Mouse (Mus musculus) liver, adult 2 months (tissue): ENCODE results near the gene Mtx2. TPM values are rescaled to one million over a fixed set of nuclear protein-coding genes. Genes with fewer than 3 reads are reported as not detected.
A peak's percentile ranks its signal among the peaks of the same experiment; 100 is the strongest.

ENCODE experiments used
- DNase-seq: peaks from one replicate; pipeline ENCODE4 v3.0.0-alpha.2; 2011; ENCODE audit warnings: low read depth, low spot score; ENCODE audit errors: extremely low read depth
- H3K27ac ChIP-seq: fragments of 200-500 bp; replicated peaks from 2 replicates; pipeline ENCODE4 v1.5.1; 2012; ENCODE audit warnings: low read depth, mild to moderate bottlenecking, control low read depth, inconsistent platforms, low read length; ENCODE audit not compliant: insufficient read depth
- H3K27me3 ChIP-seq: fragments of 200-500 bp; 2 replicates; pipeline ENCODE4 v1.6.1; 2012; ENCODE audit warnings: mild to moderate bottlenecking, moderate library complexity, low read length, inconsistent platforms; ENCODE audit not compliant: control insufficient read depth, insufficient read depth
- H3K36me3 ChIP-seq: fragments of 200-500 bp; 2 replicates; pipeline ENCODE4 v1.6.1; 2012; ENCODE audit warnings: low read length, inconsistent platforms; ENCODE audit not compliant: control insufficient read depth, insufficient read depth
- H3K4me1 ChIP-seq: fragments of 200-500 bp; 2 replicates; pipeline ENCODE4 v1.6.1; 2011; ENCODE audit warnings: low read length; ENCODE audit not compliant: control insufficient read depth, insufficient read depth
- H3K4me3 ChIP-seq: fragments of 200-500 bp; 2 replicates; pipeline ENCODE4 v1.5.1; 2011; ENCODE audit warnings: low read depth, mild to moderate bottlenecking, control low read depth, low read length, moderate library complexity; ENCODE audit not compliant: insufficient read depth
- H3K79me2 ChIP-seq: fragments of 200-500 bp; 2 replicates; pipeline ENCODE4 v1.6.1; 2012; ENCODE audit warnings: inconsistent platforms, mild to moderate bottlenecking, low read length, moderate library complexity; ENCODE audit not compliant: control insufficient read depth, insufficient read depth
- H3K9ac ChIP-seq: fragments of 200-500 bp; 2 replicates; pipeline ENCODE4 v1.6.1; 2012; ENCODE audit warnings: low read depth, mild to moderate bottlenecking, control low read depth, inconsistent platforms, low read length
- CTCF ChIP-seq: fragments of 200-500 bp; IDR thresholded peaks from 2 replicates; pipeline ENCODE4 v1.5.1; 2011; ENCODE audit warnings: low read depth, low read length, control low read depth
- POLR2A ChIP-seq: fragments of 200-500 bp; IDR thresholded peaks from 2 replicates; pipeline ENCODE4 v1.6.1; 2011; ENCODE audit warnings: low read length, control low read depth; ENCODE audit not compliant: insufficient read depth; ENCODE audit errors: extremely low read depth
- WGBS: fragments of 180-500 bp; shearing (Covaris S2); methylation state at CpG from one replicate; pipeline ENCODE4 v1.1.7; 2018; 5-methylcytosine and 5-hydroxymethylcytosine counted together
- polyA plus RNA-seq: library from polyadenylated mRNA; depleted of rRNA; stranded (reverse); fragments of >200 nt; gene quantifications from 2 replicates; pipeline ENCODE4 v1.2.3, GENCODE M21; 2012
- total RNA-seq: library from RNA; depleted of rRNA; stranded (reverse); fragments of >200 nt; gene quantifications from 2 replicates; pipeline ENCODE4 v1.2.3, GENCODE M21; 2014

Gene Mtx2
- total and polyA plus RNA-seq, 2 experiments, result 43.0 to 51.7 TPM

DNA sequence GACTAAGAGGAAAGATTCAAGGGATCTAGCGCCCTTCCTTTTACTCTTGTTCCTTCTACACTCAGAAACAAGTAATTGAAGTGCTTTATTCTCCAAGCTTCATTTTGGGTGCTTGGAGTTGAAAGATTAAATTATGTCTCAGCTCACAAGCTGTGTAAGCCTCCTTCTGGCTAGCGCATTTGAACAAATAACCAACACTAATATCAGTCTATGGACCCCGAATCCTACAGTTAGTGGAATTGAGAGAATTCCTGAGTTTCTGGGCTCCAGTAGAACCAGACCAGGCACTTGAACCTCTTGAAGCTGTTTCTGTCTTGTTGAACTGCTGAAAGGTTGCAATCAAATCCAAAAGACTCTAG, 253 bp upstream of the Mtx2 start:
- Histone ChIP-seq H3K27ac (peak overlapping the region; percentile 58), H3K79me2 (peaks cover 3% of the 10 kb centered on the region; the same call in 1 of the 2 replicates), H3K4me3 (peak overlapping the region; percentile 99), H3K27me3 (no peaks in the 10 kb centered on the region), H3K9ac (peak overlapping the region; percentile 59; the same call in 1 of the 2 replicates), H3K36me3 (no peaks in the 10 kb centered on the region), H3K4me1 (no peaks in the 10 kb centered on the region; the same call in 1 of the 2 replicates)
- WGBS, result 63% methylated on average over 3 of the region's 3 CpGs
- no peak for DNase-seq
- TF ChIP-seq CTCF (no peak), POLR2A (no peak)

DNA sequence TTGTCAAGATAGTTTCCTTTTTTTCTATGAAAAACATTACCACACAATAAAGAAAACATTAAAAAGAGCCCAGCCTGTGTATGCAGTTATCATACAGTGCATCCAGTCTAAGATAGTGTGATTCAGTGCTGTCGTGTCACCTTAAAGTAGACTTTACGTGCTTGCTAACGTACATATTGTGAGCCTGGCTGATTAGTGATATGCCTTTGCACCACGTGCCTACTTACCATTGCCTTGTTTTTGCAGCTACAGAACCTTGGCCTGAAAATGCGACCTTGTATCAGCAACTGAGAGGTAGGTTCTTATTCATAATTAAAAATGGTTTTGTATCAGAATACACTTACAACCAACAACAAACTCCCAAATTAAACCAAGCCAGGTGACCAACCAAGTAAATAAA, 21.4 kb downstream of the Mtx2 start:
- no peak overlapping the region for H3K4me3 ChIP-seq
- peaks cover 15% of the 10 kb centered on the region; the same call in 1 of the 2 replicates for H3K79me2 ChIP-seq
- H3K4me1 ChIP-seq, result no peaks in the 10 kb centered on the region; the same call in none of the 2 replicates
- no peak overlapping the region for H3K9ac ChIP-seq
- WGBS, result 89% methylated on average over 5 of the region's 5 CpGs
- peaks cover 4% of the 10 kb centered on the region; the same call in 1 of the 2 replicates for H3K36me3 ChIP-seq
- H3K27me3 ChIP-seq, result no peaks in the 10 kb centered on the region
- no peak for TF ChIP-seq CTCF
- no peak for DNase-seq
- H3K27ac ChIP-seq, result no peak overlapping the region

DNA sequence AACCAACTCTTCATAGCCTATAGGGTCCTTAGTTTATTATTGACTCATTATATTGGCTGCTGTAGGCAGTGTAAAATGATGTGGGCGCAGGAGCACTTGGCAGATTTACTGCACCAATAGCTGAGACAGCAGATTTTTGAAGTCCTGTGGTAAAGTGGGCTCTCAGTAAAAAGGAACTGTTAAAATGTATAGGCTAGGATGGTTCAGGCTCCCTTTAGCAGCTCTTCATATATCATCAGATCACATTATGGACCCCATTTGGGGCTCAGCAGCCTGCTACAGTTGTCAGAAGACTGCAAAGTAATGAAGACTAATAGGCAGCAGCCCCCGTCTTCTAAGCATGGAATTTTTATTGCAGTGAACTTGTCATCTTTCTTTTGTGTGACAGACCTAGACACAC, 21.9 kb downstream of the Mtx2 start:
- WGBS, result 87% methylated on average over 2 of the region's 2 CpGs
- Histone ChIP-seq H3K4me3 (no peak overlapping the region), H3K27me3 (no peaks in the 10 kb centered on the region), H3K9ac (no peak overlapping the region), H3K79me2 (peaks cover 15% of the 10 kb centered on the region; the same call in 1 of the 2 replicates), H3K4me1 (no peaks in the 10 kb centered on the region; the same call in none of the 2 replicates), H3K27ac (no peak overlapping the region), H3K36me3 (peaks cover 4% of the 10 kb centered on the region; the same call in 1 of the 2 replicates)
- DNase-seq, result no peak
- TF ChIP-seq CTCF (no peak), POLR2A (no peak)

DNA sequence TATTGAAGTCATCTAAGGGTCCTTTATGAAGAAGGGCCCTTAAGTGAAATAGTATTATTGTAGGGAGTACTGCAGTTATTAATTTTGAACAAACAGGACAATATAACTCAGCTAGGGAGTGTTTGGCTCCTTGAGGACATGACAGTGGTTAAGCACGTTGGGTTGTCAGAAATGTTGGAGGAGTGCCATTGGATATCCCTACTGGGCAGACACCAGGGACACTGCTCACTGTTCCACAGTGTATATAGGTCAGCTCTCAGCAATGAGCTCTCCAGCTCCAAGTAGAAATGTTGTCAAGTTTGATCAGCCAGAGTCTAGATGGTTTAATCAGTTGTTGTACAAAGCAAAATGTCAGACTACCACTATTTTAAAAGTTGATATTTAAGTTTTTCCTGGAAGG, 24.4 kb downstream of the Mtx2 start:
- peak; percentile 40 for DNase-seq
- H3K36me3 ChIP-seq, result peaks cover 2% of the 10 kb centered on the region; the same call in 1 of the 2 replicates
- H3K27ac ChIP-seq, result no peak overlapping the region
- 3% methylated on average over 1 of the region's 1 CpGs for WGBS
- peaks cover 7% of the 10 kb centered on the region; the same call in 1 of the 2 replicates for H3K79me2 ChIP-seq
- H3K4me3 ChIP-seq, result no peak overlapping the region
- TF ChIP-seq POLR2A (no peak), CTCF (no peak)
- no peak overlapping the region for H3K9ac ChIP-seq
- no peaks in the 10 kb centered on the region for H3K27me3 ChIP-seq
- H3K4me1 ChIP-seq, result no peaks in the 10 kb centered on the region; the same call in none of the 2 replicates

DNA sequence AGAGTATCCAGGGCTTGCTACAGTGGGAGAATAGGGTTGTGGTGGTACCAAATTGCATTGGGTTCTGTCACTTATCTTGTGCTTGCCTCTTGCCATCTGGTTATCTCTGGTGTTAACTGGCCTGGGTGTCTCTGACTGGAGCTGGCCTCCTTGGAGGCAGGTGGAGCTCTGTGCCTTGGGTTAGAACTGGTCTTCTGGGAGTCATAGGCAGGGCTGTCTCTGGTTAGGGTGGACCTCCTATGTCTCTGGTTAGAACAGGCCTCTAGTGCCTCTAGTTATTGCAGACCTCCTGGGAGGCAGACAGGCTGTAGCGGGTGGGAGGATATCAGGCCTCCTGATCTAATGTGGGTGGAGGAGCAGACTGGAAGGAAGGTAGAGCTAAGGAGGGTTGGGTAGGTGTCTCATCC, 36.5 kb downstream of the Mtx2 start:
- WGBS, result 96% methylated on average over 1 of the region's 1 CpGs
- Histone ChIP-seq H3K36me3 (no peaks in the 10 kb centered on the region; the same call in 1 of the 2 replicates), H3K9ac (no peak overlapping the region), H3K27me3 (no peaks in the 10 kb centered on the region), H3K79me2 (peaks cover 10% of the 10 kb centered on the region; the same call in 1 of the 2 replicates), H3K27ac (no peak overlapping the region), H3K4me3 (no peak overlapping the region), H3K4me1 (no peaks in the 10 kb centered on the region)
- TF ChIP-seq POLR2A, result no peak
- TF ChIP-seq CTCF, result no peak
- DNase-seq, result no peak

DNA sequence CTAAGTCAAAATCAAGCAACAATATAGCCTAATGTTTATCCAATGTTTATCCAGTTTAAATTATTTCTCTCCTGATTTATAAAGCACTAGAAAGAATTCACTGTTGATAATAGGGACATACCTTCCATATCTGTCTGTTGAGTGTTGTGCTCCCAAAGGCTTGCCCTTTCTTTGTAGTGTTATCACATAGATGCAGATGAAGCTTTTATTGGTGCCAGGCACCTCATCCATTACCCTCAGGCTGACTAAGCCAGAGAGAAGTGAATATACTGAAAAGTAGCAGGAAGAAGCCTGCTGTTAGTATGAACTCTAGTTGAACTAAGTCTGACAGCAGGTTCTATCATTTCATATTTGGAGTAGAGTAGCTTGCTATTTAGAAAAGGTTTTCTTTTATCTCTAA, 39.8 kb downstream of the Mtx2 start:
- H3K27me3 ChIP-seq, result no peaks in the 10 kb centered on the region
- peaks cover 9% of the 10 kb centered on the region; the same call in 1 of the 2 replicates for H3K36me3 ChIP-seq
- no peaks in the 10 kb centered on the region for H3K4me1 ChIP-seq
- no peak for DNase-seq
- no peak overlapping the region for H3K4me3 ChIP-seq
- peaks cover 10% of the 10 kb centered on the region; the same call in 1 of the 2 replicates for H3K79me2 ChIP-seq
- TF ChIP-seq POLR2A (no peak), CTCF (no peak)
- no peak overlapping the region for H3K9ac ChIP-seq
- H3K27ac ChIP-seq, result no peak overlapping the region
